Mouse (Mus musculus): ENCODE measurements around the gene Acsm4. TPM values are rescaled to one million over a fixed set of nuclear protein-coding genes. Genes with fewer than 3 reads are reported as not detected.
A peak's percentile ranks its signal among the peaks of the same experiment; 100 is the strongest.

The Acsm4 gene
- total and polyA plus RNA-seq, 2 experiments from 2014 or later = 0.32 TPM; not detected in 1

DNA sequence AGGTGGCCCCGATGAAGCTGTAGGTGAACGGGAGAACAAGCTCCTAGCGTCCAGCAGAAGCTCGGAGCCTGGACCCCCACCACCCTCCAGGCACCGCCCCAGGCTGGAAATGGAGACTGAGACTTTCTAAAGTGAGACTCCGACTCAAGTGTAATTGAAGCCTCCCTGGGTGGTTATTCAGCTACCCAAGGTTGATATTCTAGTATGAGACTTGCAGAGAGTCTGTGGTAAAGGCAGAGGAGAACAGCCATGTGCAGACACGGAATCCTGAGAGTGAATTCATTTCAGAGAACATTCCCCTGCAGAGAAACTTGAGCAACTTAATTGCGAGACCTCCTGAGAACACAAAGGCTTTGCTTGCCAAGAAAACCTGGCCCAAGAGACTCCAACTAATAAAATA, 9.7 kb upstream of the Acsm4 start:
- no peak overlapping the region for H3K9ac ChIP-seq (replicated peaks; ENCODE audit: low read length, poor library complexity, severe bottlenecking)
- H3K4me1 ChIP-seq (ENCODE audit: insufficient read depth, low read length) = no peaks in the 10 kb centered on the region
- 76% methylated on average over 8 of the region's 8 CpGs for WGBS
- no peak overlapping the region for H3K27ac ChIP-seq (ENCODE audit: low read depth, low read length)
- H3K9me3 ChIP-seq (ENCODE audit: low read length) = no peaks in the 10 kb centered on the region
- DNase-seq (ENCODE audit: low spot score) = no peak
- H3K4me2 ChIP-seq (ENCODE audit: low read depth, low read length, poor library complexity, severe bottlenecking) = no peak overlapping the region
- no peaks in the 10 kb centered on the region for H3K36me3 ChIP-seq (ENCODE audit: insufficient read depth, low read length)
- no peak for ATAC-seq (ENCODE audit: low FRiP score)
- no peaks in the 10 kb centered on the region for H3K27me3 ChIP-seq (ENCODE audit: insufficient read depth, low read length)
- no peak overlapping the region for H3K4me3 ChIP-seq (ENCODE audit: low read depth, low read length)
- no peak for TF ChIP-seq CTCF (IDR thresholded peaks at IDR 0.05)

DNA sequence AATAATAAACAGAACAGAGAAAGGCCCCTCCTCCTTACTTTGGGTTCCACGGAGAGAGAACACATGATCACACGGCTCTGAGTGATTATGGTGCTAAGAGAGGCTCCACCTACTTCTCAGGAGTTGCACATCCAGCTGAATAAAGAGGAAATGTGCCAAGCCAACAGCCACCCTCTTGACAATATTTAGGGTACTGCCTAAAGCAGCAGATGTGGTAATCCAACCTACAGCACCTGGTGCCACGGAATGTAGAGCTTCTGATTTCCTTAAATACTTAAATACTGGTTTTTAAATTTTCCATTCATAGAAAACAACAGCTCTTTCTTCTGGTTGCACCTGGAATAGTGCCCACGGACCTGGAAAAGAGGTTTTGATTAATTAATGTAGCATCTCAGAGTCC, 7.1 kb upstream of the Acsm4 start:
- Histone ChIP-seq H3K4me2 (ENCODE audit: low read depth, low read length, poor library complexity, severe bottlenecking) (no peak overlapping the region), H3K27ac (ENCODE audit: low read depth, low read length) (no peak overlapping the region), H3K9ac (replicated peaks; ENCODE audit: low read length, poor library complexity, severe bottlenecking) (no peak overlapping the region), H3K9me3 (ENCODE audit: low read length) (no peaks in the 10 kb centered on the region), H3K27me3 (ENCODE audit: insufficient read depth, low read length) (no peaks in the 10 kb centered on the region), H3K4me1 (ENCODE audit: insufficient read depth, low read length) (no peaks in the 10 kb centered on the region), H3K36me3 (ENCODE audit: insufficient read depth, low read length) (no peaks in the 10 kb centered on the region), H3K4me3 (ENCODE audit: low read depth, low read length) (no peak overlapping the region)
- 72% methylated on average over 4 of the region's 4 CpGs for WGBS
- no peak for TF ChIP-seq CTCF (IDR thresholded peaks at IDR 0.05)
- DNase-seq (ENCODE audit: low spot score) (no peak), ATAC-seq (ENCODE audit: low FRiP score) (no peak)

DNA sequence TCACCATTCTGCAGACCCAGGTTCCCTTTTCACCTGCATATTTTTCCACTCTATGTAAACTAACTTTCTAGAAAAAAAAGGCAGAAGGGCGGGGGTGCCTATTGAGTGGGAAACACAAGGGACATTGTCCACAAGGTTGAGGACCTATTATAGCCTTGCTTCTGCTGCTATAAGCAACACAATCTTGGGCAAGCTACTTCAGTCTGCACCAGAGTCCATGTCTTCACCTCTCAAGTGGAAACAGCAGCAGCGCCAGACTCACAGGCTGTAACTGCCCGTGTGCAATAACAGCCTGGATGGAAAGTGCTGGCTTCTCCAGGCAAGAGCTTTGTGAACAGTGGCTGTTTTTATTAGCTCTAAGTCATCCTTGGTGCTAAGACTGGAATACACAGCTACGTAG, 2.5 kb downstream of the Acsm4 start:
- 82% methylated on average over 4 of the region's 4 CpGs for WGBS
- Histone ChIP-seq H3K36me3 (ENCODE audit: insufficient read depth, low read length) (no peaks in the 10 kb centered on the region), H3K4me2 (ENCODE audit: low read depth, low read length, poor library complexity, severe bottlenecking) (no peak overlapping the region), H3K27me3 (ENCODE audit: insufficient read depth, low read length) (no peaks in the 10 kb centered on the region), H3K27ac (ENCODE audit: low read depth, low read length) (no peak overlapping the region), H3K4me1 (ENCODE audit: insufficient read depth, low read length) (no peaks in the 10 kb centered on the region), H3K9me3 (ENCODE audit: low read length) (no peaks in the 10 kb centered on the region), H3K9ac (replicated peaks; ENCODE audit: low read length, poor library complexity, severe bottlenecking) (no peak overlapping the region), H3K4me3 (ENCODE audit: low read depth, low read length) (no peak overlapping the region)
- no peak for TF ChIP-seq CTCF (IDR thresholded peaks at IDR 0.05)
- ATAC-seq (ENCODE audit: low FRiP score) = no peak
- no peak for DNase-seq (ENCODE audit: low spot score)

DNA sequence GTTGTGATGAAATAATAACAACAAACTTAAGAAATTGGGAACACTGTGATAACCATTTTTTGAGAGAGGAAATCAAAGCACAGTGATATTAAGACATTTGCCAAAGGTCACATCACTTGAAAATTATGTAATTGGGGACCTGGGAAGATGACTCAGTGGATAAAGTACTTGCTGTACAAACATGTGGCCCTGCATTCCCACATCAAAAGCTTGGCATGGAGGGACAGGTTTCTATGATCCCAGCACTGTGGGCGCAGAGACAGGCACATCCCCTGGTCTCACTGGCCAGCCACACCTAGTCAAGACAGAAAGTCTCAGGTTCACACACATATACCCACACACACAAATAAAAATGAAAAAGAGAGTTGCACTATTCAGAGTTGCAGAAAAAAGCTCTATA, 5.1 kb downstream of the Acsm4 start:
- H3K27ac ChIP-seq (ENCODE audit: low read depth, low read length) = no peak overlapping the region
- H3K27me3 ChIP-seq (ENCODE audit: insufficient read depth, low read length) = no peaks in the 10 kb centered on the region
- no peaks in the 10 kb centered on the region for H3K4me1 ChIP-seq (ENCODE audit: insufficient read depth, low read length)
- TF ChIP-seq CTCF (IDR thresholded peaks at IDR 0.05) = no peak
- no peak overlapping the region for H3K4me3 ChIP-seq (ENCODE audit: low read depth, low read length)
- no peak overlapping the region for H3K4me2 ChIP-seq (ENCODE audit: low read depth, low read length, poor library complexity, severe bottlenecking)
- ATAC-seq (ENCODE audit: low FRiP score) (no peak), DNase-seq (ENCODE audit: low spot score) (no peak)
- H3K9ac ChIP-seq (replicated peaks; ENCODE audit: low read length, poor library complexity, severe bottlenecking) = no peak overlapping the region
- WGBS = 79% methylated on average over 1 of the region's 1 CpGs
- H3K36me3 ChIP-seq (ENCODE audit: insufficient read depth, low read length) = no peaks in the 10 kb centered on the region
- no peaks in the 10 kb centered on the region for H3K9me3 ChIP-seq (ENCODE audit: low read length)

DNA sequence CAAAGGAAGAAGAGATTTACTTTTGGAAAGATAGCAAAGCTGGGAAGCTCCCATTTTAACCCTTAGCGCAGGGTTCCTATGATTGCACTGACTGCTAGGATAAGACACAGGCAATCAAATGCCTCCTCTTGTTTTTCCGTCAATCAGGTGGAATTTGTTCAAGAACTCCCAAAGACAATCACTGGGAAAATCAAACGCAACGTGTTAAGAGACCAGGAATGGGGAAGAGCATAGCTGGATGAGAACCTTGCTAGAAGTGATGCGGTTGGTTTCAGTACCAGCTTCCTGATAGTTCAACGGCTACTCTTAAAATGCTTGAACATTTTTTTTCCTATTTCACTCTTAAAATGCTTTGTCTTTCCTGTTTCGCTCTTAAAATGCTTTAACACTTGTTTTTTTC, 24.3 kb downstream of the Acsm4 start:
- TF ChIP-seq CTCF (IDR thresholded peaks at IDR 0.05) = no peak
- no peak for ATAC-seq (ENCODE audit: low FRiP score)
- H3K27me3 ChIP-seq (ENCODE audit: insufficient read depth, low read length) = no peaks in the 10 kb centered on the region
- H3K9me3 ChIP-seq (ENCODE audit: low read length) = no peaks in the 10 kb centered on the region
- no peak overlapping the region for H3K4me2 ChIP-seq (ENCODE audit: low read depth, low read length, poor library complexity, severe bottlenecking)
- no peaks in the 10 kb centered on the region for H3K4me1 ChIP-seq (ENCODE audit: insufficient read depth, low read length)
- DNase-seq (ENCODE audit: low spot score) = no peak
- H3K27ac ChIP-seq (ENCODE audit: low read depth, low read length) = no peak overlapping the region
- H3K9ac ChIP-seq (replicated peaks; ENCODE audit: low read length, poor library complexity, severe bottlenecking) = no peak overlapping the region
- no peak overlapping the region for H3K4me3 ChIP-seq (ENCODE audit: low read depth, low read length)
- peaks cover 21% of the 10 kb centered on the region for H3K36me3 ChIP-seq (ENCODE audit: insufficient read depth, low read length)
- 95% methylated on average over 7 of the region's 7 CpGs for WGBS

DNA sequence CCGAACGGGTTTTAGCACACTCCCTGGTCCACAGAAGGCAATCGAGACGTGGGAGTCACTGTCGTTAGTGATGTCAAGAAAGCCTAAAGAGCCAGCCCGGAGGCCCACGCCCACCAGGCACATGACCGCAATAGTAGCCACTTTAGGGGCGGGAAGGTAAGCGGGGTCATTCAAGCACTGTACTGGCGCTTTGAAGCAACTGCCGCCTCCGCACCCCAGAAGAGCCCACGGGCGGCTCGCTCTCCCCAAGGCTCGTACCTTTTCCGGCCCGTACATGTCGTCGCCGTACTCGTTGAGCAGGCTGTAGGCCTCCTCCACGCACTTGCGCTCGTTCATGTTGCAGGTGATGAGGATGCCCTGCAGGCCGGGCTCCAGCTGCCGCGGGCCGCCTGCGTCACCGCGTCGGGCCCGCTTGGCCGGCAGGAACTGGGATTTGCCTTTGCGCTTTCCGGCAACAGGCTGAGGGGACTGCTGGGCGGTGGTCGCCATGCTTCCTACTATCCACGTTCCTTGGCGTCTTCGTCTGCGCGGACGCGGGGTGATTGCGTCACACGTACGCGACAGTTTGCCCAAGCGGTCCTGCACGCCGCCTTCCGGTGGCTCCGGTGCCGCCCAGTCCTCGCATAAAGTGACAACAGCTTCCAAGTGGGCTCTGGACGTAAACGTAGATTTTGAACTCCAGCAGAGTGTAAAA, 30.6 kb downstream of the Acsm4 start, which contains the start of gene Thumpd1:
Gene Thumpd1, minus strand, starts transcription at position 546 of the 694 bp plus-strand sequence.
- WGBS = under 1% methylated on average over 60 of the region's 60 CpGs
- peak; percentile 96 for DNase-seq (ENCODE audit: low spot score)
- Histone ChIP-seq H3K4me3 (ENCODE audit: low read depth, low read length) (peak within 1 kb of the TSS; percentile 74), H3K27me3 (ENCODE audit: insufficient read depth, low read length) (no peaks in the 10 kb centered on the region), H3K4me1 (ENCODE audit: insufficient read depth, low read length) (no peaks in the 10 kb centered on the region), H3K4me2 (ENCODE audit: low read depth, low read length, poor library complexity, severe bottlenecking) (peak within 1 kb of the TSS; percentile 73), H3K36me3 (ENCODE audit: insufficient read depth, low read length) (peaks cover 17% of the 10 kb centered on the region), H3K9me3 (ENCODE audit: low read length) (no peaks in the 10 kb centered on the region), H3K27ac (ENCODE audit: low read depth, low read length) (peak within 1 kb of the TSS; percentile 77), H3K9ac (replicated peaks; ENCODE audit: low read length, poor library complexity, severe bottlenecking) (peak within 1 kb of the TSS; percentile 84)
- peak; percentile 96 for ATAC-seq (ENCODE audit: low FRiP score)
- TF ChIP-seq CTCF (IDR thresholded peaks at IDR 0.05) = peak; percentile 82
